Mouse (Mus musculus) stomach, embryonic 14.5 days (tissue): ENCODE measurements around the gene Dock9. TPM values are rescaled to one million over a fixed set of nuclear protein-coding genes. Genes with fewer than 3 reads are reported as not detected.

Experiments used
- ATAC-seq: fragments of 200-750 bp; cut with Nextera tagmentation; 2 replicates; pipeline ENCODE4 v1.8.0; 2017; ENCODE audit warnings: low read depth, moderate TSS enrichment; ENCODE audit not compliant: insufficient number of reproducible peaks, insufficient read depth, low FRiP score
- H3K27ac ChIP-seq: fragments of 300-500 bp; sonication (generic); 2 replicates; pipeline ENCODE4 v1.5.1; 2014; ENCODE audit warnings: mild to moderate bottlenecking, low read length, moderate library complexity, mixed read lengths
- H3K27me3 ChIP-seq: fragments of 300-500 bp; sonication (generic); 2 replicates; pipeline ENCODE4 v1.6.1; 2014; ENCODE audit warnings: low read length, control low read depth, mixed read lengths; ENCODE audit not compliant: control insufficient read depth, insufficient read depth
- H3K36me3 ChIP-seq: fragments of 300-500 bp; sonication (generic); 2 replicates; pipeline ENCODE4 v1.6.1; 2014; ENCODE audit warnings: mild to moderate bottlenecking, control low read depth, low read length, moderate library complexity, mixed read lengths; ENCODE audit not compliant: control insufficient read depth, insufficient read depth
- H3K4me1 ChIP-seq: fragments of 300-500 bp; sonication (generic); 2 replicates; pipeline ENCODE4 v1.6.1; 2014; ENCODE audit warnings: low read length, control low read depth, mixed read lengths; ENCODE audit not compliant: control insufficient read depth, insufficient read depth
- H3K4me2 ChIP-seq: fragments of 300-500 bp; sonication (generic); replicated peaks from 2 replicates; pipeline ENCODE4 v1.6.1; 2014; ENCODE audit warnings: low read depth, low read length, control low read depth
- H3K4me3 ChIP-seq: fragments of 300-500 bp; sonication (generic); 2 replicates; pipeline ENCODE4 v1.5.1; 2014; ENCODE audit warnings: low read depth, low read length, control low read depth
- H3K9ac ChIP-seq: fragments of 300-500 bp; sonication (generic); replicated peaks from 2 replicates; pipeline ENCODE4 v1.6.1; 2014; ENCODE audit warnings: low read depth, mild to moderate bottlenecking, control low read depth, low read length, moderate library complexity, mixed read lengths
- H3K9me3 ChIP-seq: fragments of 300-500 bp; sonication (generic); 2 replicates; pipeline ENCODE4 v1.6.1; 2016; ENCODE audit warnings: low read depth, low read length, control low read depth; ENCODE audit not compliant: control insufficient read depth
- WGBS: fragments of 180-500 bp; shearing (Covaris S2); extraction: QIAGEN DNeasy Blood & Tissue Kit; methylation state at CpG from one replicate; pipeline ENCODE4 v1.1.7; 2014; 5-methylcytosine and 5-hydroxymethylcytosine counted together
- polyA plus RNA-seq: library from polyadenylated mRNA; unstranded; fragments of >200 nt; fragmentation: Nextera tagmentation; extraction: Ambion mirVana; gene quantifications from 2 replicates; pipeline ENCODE4 v1.2.1, GENCODE M21; 2014

Dock9 gene
- polyA plus RNA-seq, 1 experiment from 2014 or later, result 28.0 TPM

- H3K4me1 ChIP-seq, result peaks cover 22% of the 10 kb centered on the region; the same call in 1 of the 2 replicates
- no peak overlapping the region for H3K4me3 ChIP-seq
- 80% methylated on average over 7 of the region's 7 CpGs for WGBS
Measured at GRCm38 (mm10) chr14:121657633-121658032, 140.0 kb downstream of the Dock9 start.

GRCm38 (mm10) chr14:121656912-121657311, 140.7 kb downstream of the Dock9 start:
- H3K4me1 ChIP-seq, result peaks cover 22% of the 10 kb centered on the region; the same call in 1 of the 2 replicates
- H3K27me3 ChIP-seq, result no peaks in the 10 kb centered on the region
- H3K27ac ChIP-seq, result no peak overlapping the region
- no peak overlapping the region for H3K9ac ChIP-seq
- peaks cover 15% of the 10 kb centered on the region for H3K36me3 ChIP-seq
- 94% methylated on average over 10 of the region's 10 CpGs for WGBS
- H3K4me2 ChIP-seq, result no peak overlapping the region
- no peak for ATAC-seq
- H3K9me3 ChIP-seq, result no peaks in the 10 kb centered on the region
- no peak overlapping the region for H3K4me3 ChIP-seq

More at GRCm38 (mm10) chr14:121657633-121658032, 140.0 kb downstream of the Dock9 start:
- ATAC-seq, result no peak
- Histone ChIP-seq H3K27me3 (no peaks in the 10 kb centered on the region), H3K9ac (no peak overlapping the region), H3K27ac (no peak overlapping the region), H3K9me3 (no peaks in the 10 kb centered on the region), H3K4me2 (no peak overlapping the region), H3K36me3 (peaks cover 13% of the 10 kb centered on the region; the same call in 1 of the 2 replicates)

- H3K4me1 ChIP-seq, result peaks cover 12% of the 10 kb centered on the region; the same call in 1 of the 2 replicates
- no peak for ATAC-seq
- H3K4me2 ChIP-seq, result no peak overlapping the region
- 67% methylated on average over 2 of the region's 2 CpGs for WGBS
- H3K27me3 ChIP-seq, result no peaks in the 10 kb centered on the region
- peaks cover 15% of the 10 kb centered on the region for H3K36me3 ChIP-seq
- peak overlapping the region; percentile 34; the same call in 1 of the 2 replicates for H3K27ac ChIP-seq
- H3K9ac ChIP-seq, result no peak overlapping the region
- no peak overlapping the region for H3K4me3 ChIP-seq
- no peaks in the 10 kb centered on the region for H3K9me3 ChIP-seq
Measured at GRCm38 (mm10) chr14:121654977-121655376, 142.7 kb downstream of the Dock9 start.

- WGBS, result 36% methylated on average over 7 of the region's 7 CpGs
- no peak for ATAC-seq
- Histone ChIP-seq H3K9me3 (no peaks in the 10 kb centered on the region), H3K27ac (peak overlapping the region; percentile 35; the same call in 1 of the 2 replicates), H3K4me3 (no peak overlapping the region), H3K9ac (no peak overlapping the region), H3K36me3 (peaks cover 15% of the 10 kb centered on the region), H3K4me2 (no peak overlapping the region), H3K27me3 (no peaks in the 10 kb centered on the region), H3K4me1 (peaks cover 9% of the 10 kb centered on the region; the same call in 1 of the 2 replicates)
Measured at GRCm38 (mm10) chr14:121654416-121654967, 143.1 kb downstream of the Dock9 start.

- no peaks in the 10 kb centered on the region for H3K9me3 ChIP-seq
- H3K27ac ChIP-seq, result peak overlapping the region; percentile 35; the same call in 1 of the 2 replicates
- H3K36me3 ChIP-seq, result peaks cover 14% of the 10 kb centered on the region
- no peak overlapping the region for H3K4me3 ChIP-seq
- no peak overlapping the region for H3K9ac ChIP-seq
- H3K4me1 ChIP-seq, result peaks cover 12% of the 10 kb centered on the region; the same call in 1 of the 2 replicates
- 77% methylated on average over 10 of the region's 10 CpGs for WGBS
- ATAC-seq, result 0 out of 2 replicates have a peak, but pooled peaks have one; percentile 39
- H3K27me3 ChIP-seq, result no peaks in the 10 kb centered on the region
- H3K4me2 ChIP-seq, result no peak overlapping the region
Measured at GRCm38 (mm10) chr14:121653717-121654116, 143.9 kb downstream of the Dock9 start.

GRCm38 (mm10) chr14:121653241-121653640, 144.4 kb downstream of the Dock9 start:
- ATAC-seq, result no peak
- no peaks in the 10 kb centered on the region for H3K27me3 ChIP-seq
- 57% methylated on average over 7 of the region's 7 CpGs for WGBS
- no peak overlapping the region for H3K9ac ChIP-seq
- H3K4me3 ChIP-seq, result no peak overlapping the region
- no peak overlapping the region; the same call in 1 of the 2 replicates for H3K27ac ChIP-seq
- H3K9me3 ChIP-seq, result no peaks in the 10 kb centered on the region
- H3K4me1 ChIP-seq, result peaks cover 13% of the 10 kb centered on the region; the same call in 1 of the 2 replicates
- H3K36me3 ChIP-seq, result peaks cover 9% of the 10 kb centered on the region
- no peak overlapping the region for H3K4me2 ChIP-seq

- Histone ChIP-seq H3K36me3 (peaks cover 3% of the 10 kb centered on the region; the same call in 1 of the 2 replicates), H3K9ac (no peak overlapping the region), H3K4me3 (no peak overlapping the region), H3K4me1 (peaks cover 6% of the 10 kb centered on the region; the same call in 1 of the 2 replicates), H3K27me3 (no peaks in the 10 kb centered on the region), H3K27ac (peak overlapping the region; percentile 49), H3K9me3 (no peaks in the 10 kb centered on the region), H3K4me2 (no peak overlapping the region)
- WGBS, result 31% methylated on average over 9 of the region's 9 CpGs
- no peak for ATAC-seq
Measured at GRCm38 (mm10) chr14:121648581-121649060, 149.0 kb downstream of the Dock9 start.

- Histone ChIP-seq H3K27ac (peak overlapping the region; percentile 33; the same call in 1 of the 2 replicates), H3K4me2 (no peak overlapping the region), H3K9me3 (no peaks in the 10 kb centered on the region), H3K9ac (no peak overlapping the region), H3K27me3 (no peaks in the 10 kb centered on the region), H3K36me3 (peaks cover 3% of the 10 kb centered on the region; the same call in 1 of the 2 replicates), H3K4me3 (no peak overlapping the region), H3K4me1 (peaks cover 4% of the 10 kb centered on the region; the same call in 1 of the 2 replicates)
- 81% methylated on average over 6 of the region's 6 CpGs for WGBS
- ATAC-seq, result no peak
Measured at GRCm38 (mm10) chr14:121647693-121648092, 149.9 kb downstream of the Dock9 start.
